Mouse (Mus musculus) adrenal gland, postnatal 36 days (tissue): Measurements from ENCODE around the gene Cmtm8. TPM values are rescaled to one million over a fixed set of nuclear protein-coding genes. Genes with fewer than 3 reads are reported as not detected.

ENCODE experiments used
- DNase-seq, 2 experiments: peaks; one replicate each; pipeline ENCODE4 v3.0.0; 2021; ENCODE audit warnings: mixed read lengths in 1 of 2
- total RNA-seq, 2 experiments: library from RNA; stranded (reverse); gene quantifications; 2 replicates each; pipeline ENCODE4 v1.2.3; 2021

The Cmtm8 gene
- total RNA-seq, 2 experiments from 2014 or later, result 5.7 to 6.9 TPM

DNA sequence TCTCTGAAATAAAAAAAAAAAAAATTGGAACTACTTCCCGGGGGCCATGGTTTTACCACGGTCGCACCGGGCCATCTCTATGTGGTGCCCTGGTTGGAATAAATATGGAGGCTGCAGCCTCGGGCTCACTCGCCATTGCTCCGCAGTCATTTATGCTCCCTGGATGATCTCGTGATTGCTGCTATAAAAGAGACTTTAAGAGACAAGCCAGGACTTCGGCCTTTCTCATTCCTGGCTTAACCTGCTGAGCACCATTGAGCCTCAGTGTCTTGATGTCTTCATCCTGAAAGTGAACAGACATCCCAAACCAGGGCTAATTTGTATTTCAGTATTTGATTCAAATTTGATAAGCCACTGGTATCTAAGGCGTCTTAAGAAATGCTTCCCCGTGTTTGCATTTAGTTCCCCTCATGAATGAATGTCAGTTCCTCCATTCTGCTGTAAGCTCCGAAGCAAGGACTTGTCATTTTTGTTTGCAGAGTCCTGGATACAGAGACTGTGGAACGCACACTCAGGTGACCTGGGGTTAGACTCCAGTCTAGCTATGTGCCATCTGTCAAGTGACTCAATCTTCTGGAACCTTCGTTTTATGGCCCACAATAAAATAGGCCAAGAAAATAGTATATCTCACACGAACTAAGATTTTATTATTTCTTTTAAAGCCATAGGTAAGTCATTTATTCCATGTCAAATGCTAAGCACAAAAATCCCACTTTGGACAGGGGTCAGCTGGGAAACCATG is 22.2 kb downstream of the Cmtm8 start:
- no peak for DNase-seq

DNA sequence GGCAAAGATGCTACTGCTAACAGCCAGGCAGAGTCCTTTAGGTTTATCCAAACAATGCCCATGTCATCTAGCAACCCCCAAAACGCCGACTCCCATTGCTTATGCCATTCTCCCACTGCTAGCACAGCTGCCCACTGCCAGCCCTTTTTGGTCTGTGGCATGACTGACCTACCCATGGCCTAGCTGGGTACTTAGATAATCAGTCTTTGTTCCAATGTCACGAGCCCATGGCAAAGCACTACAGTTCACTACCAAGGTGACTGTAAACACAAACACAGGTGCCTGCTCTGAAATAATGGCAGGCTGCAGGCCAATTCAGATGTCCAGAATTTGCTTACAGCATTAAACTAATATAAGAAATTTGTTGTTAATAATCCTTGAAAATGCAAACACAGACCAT is 25.0 kb downstream of the Cmtm8 start:
- DNase-seq, result no peak

DNA sequence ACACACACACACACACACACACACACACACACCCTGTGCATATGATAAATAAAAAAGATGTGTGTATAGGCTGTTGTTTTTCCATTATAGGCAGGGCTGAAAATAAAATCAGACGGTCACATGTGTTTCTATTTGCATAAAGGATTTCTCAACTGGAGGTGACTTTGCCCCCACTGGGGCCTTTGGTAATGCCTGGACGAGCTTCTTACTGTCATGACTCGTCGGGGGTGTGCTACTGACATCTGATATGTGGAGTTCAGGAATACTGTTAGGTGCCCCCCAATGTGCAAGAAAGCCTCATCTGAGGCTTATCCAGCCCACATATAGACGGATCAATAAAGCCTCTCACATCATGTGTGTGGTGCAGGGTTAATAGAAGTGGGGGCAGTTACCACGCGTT is 26.9 kb downstream of the Cmtm8 start:
- DNase-seq, result no peak

DNA sequence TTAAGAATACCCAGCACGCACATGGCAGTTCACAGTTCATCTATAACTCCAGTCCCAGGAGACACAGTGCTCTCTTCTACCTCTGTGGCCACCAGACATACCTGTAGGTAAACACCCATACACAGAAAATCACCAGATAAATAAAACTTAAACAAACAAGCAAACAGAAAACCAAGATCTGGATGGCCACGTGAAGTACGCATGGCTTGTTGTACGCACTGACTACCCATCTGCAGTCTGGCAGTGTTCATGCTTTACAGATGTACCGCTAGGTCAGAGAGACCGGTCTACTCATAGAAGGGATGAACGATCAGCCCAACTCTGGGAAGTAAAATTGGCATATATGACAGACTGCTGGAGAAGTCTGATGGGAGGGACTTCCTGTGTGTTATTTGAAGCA is 27.8 kb downstream of the Cmtm8 start:
- no peak for DNase-seq

DNA sequence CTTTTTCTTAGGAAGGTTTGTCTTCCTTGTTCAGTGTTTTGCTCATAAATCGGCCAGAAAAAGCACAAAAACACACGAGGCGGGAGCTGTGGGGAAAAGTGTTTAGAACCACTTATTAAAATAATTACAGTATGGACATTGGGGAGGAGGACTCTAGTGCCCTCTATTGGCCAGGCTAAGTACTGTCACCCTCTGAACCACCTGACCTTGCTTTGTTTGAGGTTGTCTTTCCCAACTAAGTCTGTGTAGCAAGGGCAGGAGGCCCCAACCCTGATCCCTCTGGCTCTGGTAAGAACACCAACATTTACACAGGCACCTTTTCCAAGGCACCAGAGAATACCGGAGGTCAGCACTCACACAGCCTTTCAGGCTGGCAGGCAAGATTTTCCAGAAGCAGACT is 28.6 kb downstream of the Cmtm8 start:
- DNase-seq, result peak; percentile 23 to 51

DNA sequence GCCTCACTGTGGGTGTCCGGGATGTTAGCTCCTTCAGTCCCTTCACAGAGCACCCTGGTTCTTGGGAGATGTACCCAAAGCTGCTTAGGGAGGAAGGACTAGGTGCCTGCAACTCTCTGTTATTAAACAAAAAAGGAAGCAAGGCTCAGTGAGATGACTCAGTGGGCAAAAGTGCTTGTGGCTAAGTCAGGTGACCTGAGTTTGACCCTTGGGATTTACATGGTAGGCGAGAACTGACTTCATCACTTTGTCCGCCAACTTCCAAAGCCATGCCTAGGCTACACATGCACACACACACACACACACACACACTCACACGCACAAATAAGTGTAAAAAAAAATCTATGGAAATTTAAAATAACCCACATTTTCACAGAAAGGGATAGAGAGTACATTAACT is 32.0 kb downstream of the Cmtm8 start:
- DNase-seq, result no peak

DNA sequence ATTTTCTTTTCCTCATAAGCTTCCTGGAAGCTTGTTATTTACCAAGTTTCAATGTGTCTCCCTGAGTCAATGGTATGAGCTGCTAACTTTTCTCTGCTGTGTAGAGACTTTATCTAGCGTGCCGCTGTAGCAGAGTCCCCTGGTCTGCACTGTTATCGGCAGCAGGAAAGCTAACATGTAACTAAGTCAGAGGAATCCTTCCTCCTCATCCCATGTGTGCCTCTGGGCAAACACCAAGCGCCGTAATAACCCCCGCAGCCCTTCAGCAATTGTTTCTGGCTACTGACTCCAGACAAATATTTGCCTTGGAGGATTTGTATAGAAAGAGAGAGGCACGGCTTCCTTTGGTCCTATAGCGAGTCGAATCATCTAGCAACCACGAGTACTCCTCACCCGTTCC is 33.1 kb downstream of the Cmtm8 start:
- no peak for DNase-seq

DNA sequence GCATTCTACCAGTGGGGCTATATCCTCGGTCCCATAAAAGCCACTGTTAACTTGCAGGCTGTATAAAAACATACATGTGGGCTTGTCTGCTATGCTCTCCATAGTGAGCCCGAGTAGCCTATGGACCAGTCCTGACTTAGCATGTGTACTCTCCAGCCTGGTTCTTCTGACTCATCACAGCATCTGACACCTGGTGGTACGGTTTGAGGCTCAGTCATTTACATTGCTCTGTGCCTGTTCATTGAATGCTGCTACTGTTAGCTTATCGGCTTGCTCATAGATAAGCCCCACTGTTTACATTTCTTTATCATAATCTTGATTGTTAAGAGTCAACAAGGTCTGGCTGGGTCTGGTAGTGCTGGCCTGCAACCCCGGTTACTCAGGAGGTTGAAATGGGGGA is 35.3 kb downstream of the Cmtm8 start:
- no peak for DNase-seq

DNA sequence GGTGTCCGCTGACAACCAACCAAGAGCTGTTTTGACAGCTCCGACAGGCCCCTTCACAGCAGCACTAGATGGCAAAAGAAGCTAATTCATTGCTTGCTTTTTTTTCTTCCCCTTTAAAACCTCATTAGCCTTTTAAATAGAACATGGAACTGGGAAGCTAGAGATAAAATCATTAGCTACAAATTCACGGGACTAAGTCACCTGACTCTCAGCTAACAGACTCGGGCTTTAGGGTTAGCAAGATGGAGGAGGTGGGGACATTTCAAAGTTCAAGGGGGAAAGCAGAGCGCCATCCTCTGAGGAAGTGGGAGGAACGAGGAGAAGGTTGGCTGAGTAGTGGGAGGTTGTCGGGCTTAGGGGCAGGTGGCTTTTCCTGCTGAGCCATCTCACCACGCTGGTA is 36.7 kb downstream of the Cmtm8 start:
- no peak for DNase-seq

DNA sequence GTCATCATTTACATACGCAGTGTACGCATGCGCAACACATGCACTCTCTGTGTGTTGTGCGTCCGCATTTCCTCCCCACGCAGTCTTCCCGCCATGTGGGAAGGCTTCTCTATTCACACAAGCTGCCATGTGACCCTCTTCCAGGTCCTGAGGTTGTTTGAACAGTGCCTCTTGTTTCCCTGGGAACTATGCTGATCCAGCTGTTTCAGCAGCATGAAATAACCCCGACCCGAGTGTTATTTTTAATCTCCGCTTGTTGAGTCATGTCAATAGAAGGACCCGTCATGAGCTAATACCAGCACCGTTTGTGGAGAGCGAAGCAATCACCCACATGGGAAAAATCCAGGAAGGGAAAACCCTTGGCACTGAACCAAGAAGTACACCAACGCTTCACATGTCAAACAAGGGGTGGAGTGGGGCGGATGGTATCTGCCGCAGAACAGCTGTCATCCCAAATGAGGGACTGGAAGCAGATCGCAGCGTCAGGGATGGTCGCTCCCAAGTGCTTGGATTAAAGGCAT is 38.7 kb downstream of the Cmtm8 start:
- DNase-seq, result peak; percentile 3 to 17

DNA sequence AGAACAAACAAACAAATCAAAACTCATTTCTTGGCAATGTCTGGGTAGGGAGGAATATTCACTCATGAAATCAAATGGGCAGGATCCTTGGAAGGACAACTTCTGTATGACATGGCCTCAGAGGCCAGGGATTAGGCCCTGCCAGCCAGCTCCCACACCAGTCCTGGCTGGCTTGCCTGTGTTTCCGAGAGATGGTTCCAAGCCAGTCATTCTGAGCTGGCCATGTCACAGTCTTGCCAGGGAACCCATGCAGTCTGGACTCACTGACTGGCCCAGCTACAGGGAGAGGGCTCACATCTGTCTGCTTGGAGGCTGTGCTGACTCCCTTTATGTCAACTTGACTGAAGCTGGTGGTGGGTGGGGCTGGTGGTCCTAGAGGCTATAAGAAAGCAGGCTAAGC is 41.8 kb downstream of the Cmtm8 start:
- peak; percentile 23 to 25 for DNase-seq

DNA sequence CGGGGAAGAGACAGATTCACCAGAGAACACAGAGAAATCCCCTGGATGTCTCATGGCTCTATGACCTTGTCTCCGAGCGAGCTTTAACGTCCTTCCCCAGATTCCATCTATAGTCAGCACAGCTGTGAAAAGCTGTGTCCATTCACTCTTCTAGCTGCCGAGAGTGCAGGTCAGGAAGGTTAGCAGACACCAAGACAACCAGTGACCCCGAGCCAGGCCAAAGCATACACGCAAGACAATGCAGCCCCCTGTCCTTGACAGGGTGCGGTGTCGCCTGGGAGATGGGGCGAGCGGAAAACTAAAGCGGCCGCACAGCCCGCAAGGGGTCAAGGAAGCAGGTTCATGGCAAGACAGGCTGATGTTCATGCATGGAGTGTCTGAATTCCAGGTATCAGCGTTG is 42.7 kb downstream of the Cmtm8 start:
- no peak for DNase-seq

DNA sequence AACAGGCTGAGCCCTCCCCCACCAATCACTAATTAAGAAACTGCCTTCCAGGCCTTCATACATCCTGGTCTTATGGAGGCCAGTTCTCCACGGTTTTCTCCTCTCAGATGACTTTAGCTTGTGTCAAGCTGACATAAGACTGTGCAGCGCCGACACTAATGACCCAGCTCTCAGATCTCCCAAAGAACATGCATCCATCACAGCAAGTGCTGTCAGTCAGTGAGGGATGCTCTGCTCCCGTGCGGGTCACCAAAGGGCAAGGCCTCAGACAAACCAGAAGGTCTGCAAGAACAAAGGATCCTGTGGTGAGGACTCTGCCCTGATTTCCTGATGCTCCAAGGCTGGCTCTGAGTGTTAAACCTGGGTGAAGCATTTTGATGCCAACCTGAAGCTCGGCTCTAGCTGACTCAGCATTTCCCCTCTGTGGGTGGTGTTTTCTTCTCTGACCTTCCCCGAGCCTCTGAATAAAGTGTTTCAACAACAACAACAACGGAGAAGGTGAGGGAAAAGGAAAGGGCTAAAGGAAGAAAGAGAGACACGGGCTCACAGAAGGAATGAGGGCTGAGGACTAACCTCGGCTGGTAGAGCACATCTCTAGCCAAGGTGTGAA is 44.4 kb downstream of the Cmtm8 start:
- no peak for DNase-seq

DNA sequence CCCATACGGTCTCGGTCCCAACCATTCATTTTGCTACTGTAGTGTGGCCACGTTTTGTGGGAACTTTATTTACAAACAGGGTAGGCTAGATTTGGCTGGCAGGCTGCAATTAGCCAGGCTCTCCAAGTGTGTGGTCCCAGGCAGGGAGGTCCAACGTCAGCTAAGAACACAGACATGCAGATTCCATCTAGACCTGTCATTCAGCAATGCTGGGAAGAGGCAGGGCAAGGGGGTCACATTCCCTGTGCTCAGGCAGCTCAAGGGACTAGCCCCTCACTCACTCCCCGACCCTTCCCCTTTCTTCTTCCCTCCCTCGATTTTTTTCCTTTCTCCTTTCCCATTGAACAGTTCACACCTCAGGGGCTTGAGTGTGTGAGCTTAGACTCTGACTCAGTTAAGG is 45.1 kb downstream of the Cmtm8 start:
- DNase-seq, result no peak

DNA sequence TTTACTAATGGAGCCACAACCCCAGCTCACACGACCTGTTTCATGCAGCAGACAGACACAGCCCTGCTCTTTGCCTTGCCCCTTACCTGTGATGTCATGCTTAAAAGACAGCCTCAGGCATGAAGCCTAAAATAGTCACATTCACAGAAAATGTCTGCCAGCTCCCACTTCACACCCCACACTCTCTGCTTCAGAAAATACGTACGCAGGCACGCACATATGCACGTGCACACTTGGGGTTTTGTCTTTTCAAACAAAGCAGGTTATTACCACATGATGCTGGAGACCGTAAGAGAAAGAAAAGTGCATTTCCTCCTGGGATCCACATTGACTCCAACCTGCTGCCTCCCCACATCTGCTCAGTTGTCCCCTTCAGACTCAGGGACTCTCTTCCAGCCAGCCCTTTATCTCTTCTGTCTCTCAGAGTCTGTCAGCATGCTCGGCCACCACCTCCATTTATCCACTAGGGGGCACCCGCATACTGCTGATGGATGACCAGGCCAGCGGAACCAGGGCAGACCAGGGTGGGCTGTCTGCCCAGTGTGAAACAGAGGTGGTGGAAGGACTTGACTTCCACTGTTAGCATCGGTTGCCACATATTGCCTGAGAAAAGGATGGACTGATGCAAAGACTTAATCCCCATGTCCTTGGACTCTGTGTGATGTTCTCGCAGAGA is 46.5 kb downstream of the Cmtm8 start:
- DNase-seq, result peak; percentile 85 to 89

DNA sequence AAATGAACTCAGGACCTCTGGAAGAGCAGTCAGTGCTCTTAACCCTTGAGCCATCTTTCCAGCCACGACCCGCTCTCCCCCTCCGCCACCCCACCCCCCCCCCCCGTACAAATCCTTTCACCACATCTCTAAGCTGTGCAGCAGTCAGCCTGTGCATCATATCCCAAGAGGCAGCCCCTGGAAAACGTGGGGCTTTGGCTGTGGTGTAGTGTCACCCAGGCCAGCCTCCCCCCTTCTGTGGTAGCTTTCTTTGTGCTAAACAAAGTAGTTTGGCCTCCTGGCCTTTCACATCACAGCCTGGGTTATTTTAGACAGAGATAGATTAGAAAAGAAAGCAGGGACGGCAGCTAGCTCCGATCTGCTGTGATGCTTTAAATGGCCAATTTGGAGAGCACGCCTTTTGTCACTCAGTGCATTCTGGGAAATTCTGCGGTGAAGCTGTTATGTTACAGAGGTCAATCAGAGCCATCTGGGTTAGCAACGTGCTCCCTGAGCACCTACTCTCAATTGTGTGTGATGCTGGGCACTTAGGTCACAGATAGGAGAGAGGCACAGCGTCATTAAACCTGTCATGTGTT is 47.4 kb downstream of the Cmtm8 start:
- no peak for DNase-seq

DNA sequence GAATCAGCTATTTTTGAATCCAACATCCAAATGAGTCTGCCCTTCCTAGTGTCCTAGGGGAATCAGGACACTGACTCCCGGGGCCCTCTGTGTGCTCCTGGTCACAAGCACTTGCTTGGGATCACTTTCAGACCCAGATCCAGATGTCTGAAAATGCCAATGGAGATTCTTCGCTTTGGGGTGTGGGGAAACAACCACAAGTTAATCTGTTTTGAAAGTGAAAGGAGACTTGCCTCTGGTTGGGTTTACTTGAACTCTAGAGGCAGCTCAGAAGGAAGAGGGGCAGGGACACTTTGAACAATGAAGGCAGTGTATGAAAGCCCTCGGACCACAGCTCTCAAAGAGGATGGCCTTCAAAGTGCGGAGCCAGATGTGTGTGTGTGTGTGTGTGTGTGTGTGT is 49.5 kb downstream of the Cmtm8 start:
- DNase-seq, result no peak

DNA sequence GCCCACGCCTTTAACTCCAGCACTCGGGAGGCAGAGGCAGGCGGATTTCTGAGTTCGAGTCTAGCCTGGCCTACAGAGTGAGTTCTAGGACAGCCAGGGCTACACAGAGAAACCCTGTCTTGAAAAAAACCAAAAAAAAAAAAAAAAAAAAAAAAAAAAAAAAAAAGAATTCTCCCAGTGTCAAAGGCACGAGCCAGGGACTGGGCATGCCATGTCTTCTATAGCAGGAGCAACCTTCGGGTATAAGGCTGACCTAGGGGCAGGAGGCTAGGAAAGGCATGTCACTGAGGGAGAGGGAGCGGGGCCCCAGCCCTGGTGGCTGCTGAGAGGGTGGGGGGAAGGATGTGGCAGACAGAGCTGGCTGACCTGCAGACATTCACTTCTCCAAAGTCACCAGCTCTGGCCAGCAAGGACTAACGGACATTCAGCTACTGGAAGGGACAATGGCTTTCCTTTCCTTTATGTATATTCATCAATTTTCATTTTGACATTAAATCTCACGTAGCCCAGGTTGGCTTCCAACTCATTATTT is 50.1 kb downstream of the Cmtm8 start:
- no peak for DNase-seq

DNA sequence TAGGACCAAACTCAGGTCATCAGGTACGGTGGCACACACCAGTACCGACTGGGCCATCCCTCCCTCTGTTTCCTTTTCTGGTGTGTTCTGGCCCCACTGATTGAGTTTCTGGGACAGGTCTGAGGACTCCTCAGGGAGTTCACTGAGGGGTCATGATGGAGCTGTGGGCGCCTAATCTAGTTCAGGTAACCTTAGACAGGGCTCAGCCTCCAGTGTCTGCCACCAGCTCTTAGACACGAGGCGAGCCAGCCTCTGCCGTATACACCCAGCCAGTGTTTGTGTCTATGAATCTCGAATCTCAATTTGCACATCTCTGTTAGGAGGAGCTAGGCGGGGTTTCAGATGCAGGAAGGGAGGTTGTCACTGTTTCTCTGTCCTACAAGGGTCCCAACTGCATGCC is 54.0 kb downstream of the Cmtm8 start:
- no peak for DNase-seq

DNA sequence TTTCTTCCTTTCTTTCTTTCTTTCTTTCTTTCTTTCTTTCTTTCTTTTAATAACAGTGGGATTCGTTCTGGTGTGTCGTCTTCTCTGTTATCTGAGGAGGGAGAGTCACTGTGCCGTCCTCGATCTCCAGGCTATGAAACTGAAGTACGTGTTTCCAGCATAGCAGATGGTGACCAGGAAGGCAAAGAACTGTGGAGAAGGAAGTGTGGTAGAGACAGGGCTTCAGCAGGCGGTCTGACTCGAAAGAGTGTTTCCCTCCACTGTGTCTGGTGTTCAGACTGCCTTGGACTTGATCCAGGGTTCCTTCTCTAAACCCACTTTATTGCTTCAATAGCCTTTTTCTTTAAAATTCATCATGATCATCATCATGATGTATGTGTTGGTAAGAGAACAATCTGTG is 54.4 kb downstream of the Cmtm8 start:
- DNase-seq, result no peak

DNA sequence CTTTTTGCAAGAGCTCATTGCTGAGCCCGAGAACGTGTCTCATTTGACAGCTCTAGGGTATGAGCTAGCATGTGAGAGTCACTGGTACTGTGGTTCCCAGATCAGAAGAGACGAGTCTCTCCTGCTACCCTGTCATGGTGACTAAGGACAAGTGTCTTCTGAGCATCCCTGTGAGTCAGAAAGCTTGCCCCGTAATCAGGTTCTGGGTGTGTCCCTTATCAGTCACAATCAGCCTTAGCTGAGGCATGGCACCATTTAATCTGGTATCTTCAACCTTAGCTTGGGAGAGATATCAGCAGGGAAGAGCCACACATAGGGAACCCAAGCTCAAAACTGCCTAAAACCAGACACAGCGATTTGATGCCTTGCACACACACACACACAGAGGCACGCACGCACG is 55.3 kb downstream of the Cmtm8 start:
- no peak for DNase-seq

DNA sequence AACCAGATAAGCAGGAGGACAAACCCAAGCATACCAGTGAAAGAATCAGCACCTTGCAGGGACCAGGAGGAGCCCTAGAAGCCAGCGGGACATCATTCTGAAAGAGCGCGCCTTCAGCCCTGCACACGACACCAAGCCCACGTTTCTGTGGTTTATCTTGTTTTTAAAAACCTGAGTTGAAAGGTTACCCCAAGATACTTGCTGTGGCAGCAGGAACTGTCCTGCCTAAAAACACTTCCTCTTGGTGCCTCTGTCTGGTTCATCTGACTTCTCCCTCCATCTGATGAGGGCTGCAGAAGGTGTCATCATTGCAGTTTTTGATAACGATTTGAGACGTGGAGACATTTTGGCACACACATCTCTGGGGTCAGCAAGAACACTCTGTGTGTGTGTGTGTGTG is 56.2 kb downstream of the Cmtm8 start:
- no peak for DNase-seq

DNA sequence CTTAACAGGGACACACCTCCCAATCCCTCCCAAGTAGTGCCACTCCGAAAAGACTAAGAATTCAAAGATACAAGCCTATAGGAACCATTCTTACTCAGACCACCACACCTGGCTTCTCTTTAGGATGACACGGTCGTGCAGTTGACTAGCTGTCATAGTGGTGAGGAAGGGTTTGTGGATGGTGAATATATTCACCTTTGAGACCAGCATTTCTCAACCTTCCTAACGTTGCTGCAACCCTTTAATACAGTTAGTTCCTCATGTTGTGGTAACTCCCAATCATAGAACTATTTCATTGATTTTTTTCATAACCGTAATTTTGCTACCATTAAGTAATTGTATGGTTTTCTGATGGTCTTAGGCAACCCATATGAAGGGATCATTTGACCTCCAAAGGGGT is 56.8 kb downstream of the Cmtm8 start:
- DNase-seq, result no peak
